Mouse (Mus musculus): ENCODE measurements at regions not wholly inside any gene's neighbourhood (a gene's known extent, or its start where the extent isn't known, plus 50 kb on each side); places are given as distances from the start of the nearest gene placed in this dataset.

- DNase-seq (ENCODE audit: low spot score in 2 of 2), result no peak
Measured at GRCm38 (mm10) chr13:47848371-47849188, 412.4 kb upstream of the Id4 start.

- no peak for DNase-seq (ENCODE audit: low spot score in 2 of 2)
Measured at GRCm38 (mm10) chr13:47855422-47856108, 405.5 kb upstream of the Id4 start.

GRCm38 (mm10) chr13:47858946-47859345, 402.1 kb upstream of the Id4 start:
- no peak for DNase-seq (ENCODE audit: low spot score in 2 of 2)

- DNase-seq (ENCODE audit: low spot score in 2 of 2), result no peak
Measured at GRCm38 (mm10) chr13:47860316-47860715, 400.7 kb upstream of the Id4 start.

GRCm38 (mm10) chr13:47862896-47863295, 398.1 kb upstream of the Id4 start:
- peak in 1 of 2 experiments; percentile 10 for DNase-seq (ENCODE audit: low spot score in 2 of 2)

GRCm38 (mm10) chr13:47868656-47869055, 392.4 kb upstream of the Id4 start:
- no peak for DNase-seq (ENCODE audit: low spot score in 2 of 2)

GRCm38 (mm10) chr13:47869670-47870532, 391.1 kb upstream of the Id4 start:
- no peak for DNase-seq (ENCODE audit: low spot score in 2 of 2)

- no peak for DNase-seq (ENCODE audit: low spot score in 2 of 2)
Measured at GRCm38 (mm10) chr13:47872645-47873044, 388.4 kb upstream of the Id4 start.

- DNase-seq (ENCODE audit: low spot score in 2 of 2), result no peak
Measured at GRCm38 (mm10) chr13:47892569-47892968, 368.5 kb upstream of the Id4 start.

- DNase-seq (ENCODE audit: low spot score in 2 of 2), result no peak
Measured at GRCm38 (mm10) chr13:47894331-47894730, 366.7 kb upstream of the Id4 start.

GRCm38 (mm10) chr13:47895256-47895655, 365.8 kb upstream of the Id4 start:
- DNase-seq (ENCODE audit: low spot score in 2 of 2), result no peak

- DNase-seq (ENCODE audit: low spot score in 2 of 2), result no peak
Measured at GRCm38 (mm10) chr13:47896646-47897045, 364.4 kb upstream of the Id4 start.

GRCm38 (mm10) chr13:47909851-47910530, 351.0 kb upstream of the Id4 start:
- no peak for DNase-seq (ENCODE audit: low spot score in 2 of 2)

GRCm38 (mm10) chr13:47910531-47910910, 350.5 kb upstream of the Id4 start:
- DNase-seq (ENCODE audit: low spot score in 2 of 2), result no peak

GRCm38 (mm10) chr13:47916456-47916855, 344.6 kb upstream of the Id4 start:
- DNase-seq (ENCODE audit: low spot score in 2 of 2), result no peak

- no peak for DNase-seq (ENCODE audit: low spot score in 2 of 2)
Measured at GRCm38 (mm10) chr13:47917370-47917769, 343.7 kb upstream of the Id4 start.

GRCm38 (mm10) chr13:47921044-47921443, 340.0 kb upstream of the Id4 start:
- no peak for DNase-seq (ENCODE audit: low spot score in 2 of 2)

GRCm38 (mm10) chr13:47940696-47941095, 320.3 kb upstream of the Id4 start:
- DNase-seq (ENCODE audit: low spot score in 2 of 2), result no peak

GRCm38 (mm10) chr13:47942368-47942787, 318.6 kb upstream of the Id4 start:
- no peak for DNase-seq (ENCODE audit: low spot score in 2 of 2)

GRCm38 (mm10) chr13:47943645-47944044, 317.4 kb upstream of the Id4 start:
- DNase-seq (ENCODE audit: low spot score in 2 of 2), result no peak
